Mouse (Mus musculus): Measurements from ENCODE around the gene Fto. TPM values are rescaled to one million over a fixed set of nuclear protein-coding genes. Genes with fewer than 3 reads are reported as not detected.

Gene Fto
- polyA plus RNA-seq, 1 experiment from 2014 or later: 113 TPM

GRCm38 (mm10) chr8:91383811-91384210, 70.5 kb downstream of the Fto start:
- Histone ChIP-seq H3K27ac (ENCODE audit: low read depth, low read length) (no peak overlapping the region), H3K4me3 (ENCODE audit: low read depth, low read length) (no peak overlapping the region), H3K9me3 (ENCODE audit: control insufficient read depth, low read length) (no peaks in the 10 kb centered on the region), H3K4me1 (ENCODE audit: control insufficient read depth, insufficient read depth, low read length) (peaks cover 15% of the 10 kb centered on the region), H3K9ac (ENCODE audit: low read length) (no peak overlapping the region), H3K36me3 (ENCODE audit: control insufficient read depth, insufficient read depth, low read length) (no peaks in the 10 kb centered on the region), H3K4me2 (ENCODE audit: low read depth) (no peak overlapping the region), H3K27me3 (ENCODE audit: control insufficient read depth, insufficient read depth, low read length) (no peaks in the 10 kb centered on the region)
- ATAC-seq (ENCODE audit: insufficient read depth, low FRiP score, low TSS enrichment): no peak
- 60% methylated on average over 11 of the region's 11 CpGs for WGBS
- DNase-seq (ENCODE audit: low spot score): no peak

DNA sequence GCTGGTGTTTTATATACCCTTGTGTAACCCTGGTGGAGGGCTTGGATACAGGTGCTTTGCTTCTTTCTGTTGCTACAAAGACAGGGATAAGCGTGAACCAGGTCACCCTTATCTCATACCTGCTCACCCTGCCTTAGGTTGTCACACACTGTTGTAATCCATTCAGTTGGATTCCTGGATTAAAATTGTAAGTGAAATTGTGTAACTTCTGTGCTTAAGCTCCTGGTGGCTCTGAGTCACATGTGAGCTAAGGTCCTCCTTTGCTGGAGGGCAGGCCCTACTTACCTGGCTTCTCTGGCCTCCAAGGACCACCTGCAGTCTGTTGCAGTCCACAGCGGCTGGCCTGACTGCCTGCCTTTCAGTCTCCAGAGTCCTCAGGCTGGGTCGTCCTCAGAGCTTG, 71.1 kb downstream of the Fto start:
- no peak overlapping the region for H3K27ac ChIP-seq (ENCODE audit: low read depth, low read length)

GRCm38 (mm10) chr8:91385808-91386207, 72.5 kb downstream of the Fto start:
- H3K9me3 ChIP-seq (ENCODE audit: control insufficient read depth, low read length): no peaks in the 10 kb centered on the region
- ATAC-seq (ENCODE audit: insufficient read depth, low FRiP score, low TSS enrichment) (no peak), DNase-seq (ENCODE audit: low spot score) (no peak)
- no peaks in the 10 kb centered on the region for H3K27me3 ChIP-seq (ENCODE audit: control insufficient read depth, insufficient read depth, low read length)
- no peak overlapping the region for H3K4me2 ChIP-seq (ENCODE audit: low read depth)
- WGBS: 92% methylated on average over 7 of the region's 7 CpGs
- no peaks in the 10 kb centered on the region for H3K36me3 ChIP-seq (ENCODE audit: control insufficient read depth, insufficient read depth, low read length)
- peaks cover 11% of the 10 kb centered on the region for H3K4me1 ChIP-seq (ENCODE audit: control insufficient read depth, insufficient read depth, low read length)
- H3K9ac ChIP-seq (ENCODE audit: low read length): no peak overlapping the region
- H3K4me3 ChIP-seq (ENCODE audit: low read depth, low read length): no peak overlapping the region
- no peak overlapping the region for H3K27ac ChIP-seq (ENCODE audit: low read depth, low read length)

More for the DNA sequence above, 71.1 kb downstream of the Fto start:
- H3K27me3 ChIP-seq (ENCODE audit: control insufficient read depth, insufficient read depth, low read length): no peaks in the 10 kb centered on the region
- DNase-seq (ENCODE audit: low spot score): no peak
- no peak for ATAC-seq (ENCODE audit: insufficient read depth, low FRiP score, low TSS enrichment)
- H3K4me2 ChIP-seq (ENCODE audit: low read depth): no peak overlapping the region
- H3K9ac ChIP-seq (ENCODE audit: low read length): no peak overlapping the region
- no peaks in the 10 kb centered on the region for H3K9me3 ChIP-seq (ENCODE audit: control insufficient read depth, low read length)
- no peaks in the 10 kb centered on the region for H3K36me3 ChIP-seq (ENCODE audit: control insufficient read depth, insufficient read depth, low read length)
- H3K4me1 ChIP-seq (ENCODE audit: control insufficient read depth, insufficient read depth, low read length): peaks cover 15% of the 10 kb centered on the region
- no peak overlapping the region for H3K4me3 ChIP-seq (ENCODE audit: low read depth, low read length)
- 91% methylated on average over 3 of the region's 3 CpGs for WGBS

GRCm38 (mm10) chr8:91390369-91391020, 77.2 kb downstream of the Fto start:
- H3K9me3 ChIP-seq (ENCODE audit: control insufficient read depth, low read length): no peaks in the 10 kb centered on the region
- H3K9ac ChIP-seq (ENCODE audit: low read length): no peak overlapping the region
- H3K4me3 ChIP-seq (ENCODE audit: low read depth, low read length): no peak overlapping the region
- no peaks in the 10 kb centered on the region for H3K4me1 ChIP-seq (ENCODE audit: control insufficient read depth, insufficient read depth, low read length)
- H3K27ac ChIP-seq (ENCODE audit: low read depth, low read length): no peak overlapping the region
- ATAC-seq (ENCODE audit: insufficient read depth, low FRiP score, low TSS enrichment) (no peak), DNase-seq (ENCODE audit: low spot score) (no peak)
- H3K4me2 ChIP-seq (ENCODE audit: low read depth): no peak overlapping the region
- 64% methylated on average over 9 of the region's 9 CpGs for WGBS
- no peaks in the 10 kb centered on the region for H3K27me3 ChIP-seq (ENCODE audit: control insufficient read depth, insufficient read depth, low read length)
- no peaks in the 10 kb centered on the region for H3K36me3 ChIP-seq (ENCODE audit: control insufficient read depth, insufficient read depth, low read length)

- 64% methylated on average over 7 of the region's 7 CpGs for WGBS
- H3K9ac ChIP-seq (ENCODE audit: low read length): no peak overlapping the region
- no peak overlapping the region for H3K4me3 ChIP-seq (ENCODE audit: low read depth, low read length)
- H3K27me3 ChIP-seq (ENCODE audit: control insufficient read depth, insufficient read depth, low read length): no peaks in the 10 kb centered on the region
- DNase-seq (ENCODE audit: low spot score) (no peak), ATAC-seq (ENCODE audit: insufficient read depth, low FRiP score, low TSS enrichment) (no peak)
- no peaks in the 10 kb centered on the region for H3K9me3 ChIP-seq (ENCODE audit: control insufficient read depth, low read length)
- no peaks in the 10 kb centered on the region for H3K36me3 ChIP-seq (ENCODE audit: control insufficient read depth, insufficient read depth, low read length)
- H3K27ac ChIP-seq (ENCODE audit: low read depth, low read length): no peak overlapping the region
- H3K4me2 ChIP-seq (ENCODE audit: low read depth): no peak overlapping the region
- no peaks in the 10 kb centered on the region for H3K4me1 ChIP-seq (ENCODE audit: control insufficient read depth, insufficient read depth, low read length)
Observed at GRCm38 (mm10) chr8:91392261-91392660, 78.9 kb downstream of the Fto start.

GRCm38 (mm10) chr8:91395340-91396055, 82.2 kb downstream of the Fto start:
- no peak overlapping the region for H3K27ac ChIP-seq (ENCODE audit: low read depth, low read length)
- ATAC-seq (ENCODE audit: insufficient read depth, low FRiP score, low TSS enrichment) (no peak), DNase-seq (ENCODE audit: low spot score) (no peak)
- no peak overlapping the region for H3K4me2 ChIP-seq (ENCODE audit: low read depth)
- no peak overlapping the region for H3K9ac ChIP-seq (ENCODE audit: low read length)
- H3K9me3 ChIP-seq (ENCODE audit: control insufficient read depth, low read length): no peaks in the 10 kb centered on the region
- H3K36me3 ChIP-seq (ENCODE audit: control insufficient read depth, insufficient read depth, low read length): no peaks in the 10 kb centered on the region
- no peaks in the 10 kb centered on the region for H3K27me3 ChIP-seq (ENCODE audit: control insufficient read depth, insufficient read depth, low read length)
- no peaks in the 10 kb centered on the region for H3K4me1 ChIP-seq (ENCODE audit: control insufficient read depth, insufficient read depth, low read length)
- no peak overlapping the region for H3K4me3 ChIP-seq (ENCODE audit: low read depth, low read length)
- 88% methylated on average over 6 of the region's 6 CpGs for WGBS

- Histone ChIP-seq H3K36me3 (ENCODE audit: control insufficient read depth, insufficient read depth, low read length) (no peaks in the 10 kb centered on the region), H3K27me3 (ENCODE audit: control insufficient read depth, insufficient read depth, low read length) (no peaks in the 10 kb centered on the region), H3K9me3 (ENCODE audit: control insufficient read depth, low read length) (no peaks in the 10 kb centered on the region), H3K4me3 (ENCODE audit: low read depth, low read length) (no peak overlapping the region), H3K9ac (ENCODE audit: low read length) (no peak overlapping the region), H3K4me2 (ENCODE audit: low read depth) (no peak overlapping the region), H3K27ac (ENCODE audit: low read depth, low read length) (no peak overlapping the region), H3K4me1 (ENCODE audit: control insufficient read depth, insufficient read depth, low read length) (no peaks in the 10 kb centered on the region)
- WGBS: 96% methylated on average over 5 of the region's 5 CpGs
- DNase-seq (ENCODE audit: low spot score) (no peak), ATAC-seq (ENCODE audit: insufficient read depth, low FRiP score, low TSS enrichment) (no peak)
Observed at GRCm38 (mm10) chr8:91398053-91398452, 84.7 kb downstream of the Fto start.

- no peak for DNase-seq (ENCODE audit: low spot score)
- H3K9ac ChIP-seq (ENCODE audit: low read length): no peak overlapping the region
- WGBS: 91% methylated on average over 9 of the region's 9 CpGs
- H3K4me3 ChIP-seq (ENCODE audit: low read depth, low read length): no peak overlapping the region
- H3K9me3 ChIP-seq (ENCODE audit: control insufficient read depth, low read length): no peaks in the 10 kb centered on the region
- no peaks in the 10 kb centered on the region for H3K27me3 ChIP-seq (ENCODE audit: control insufficient read depth, insufficient read depth, low read length)
- ATAC-seq (ENCODE audit: insufficient read depth, low FRiP score, low TSS enrichment): no peak
- no peaks in the 10 kb centered on the region for H3K36me3 ChIP-seq (ENCODE audit: control insufficient read depth, insufficient read depth, low read length)
- no peak overlapping the region for H3K27ac ChIP-seq (ENCODE audit: low read depth, low read length)
- no peak overlapping the region for H3K4me2 ChIP-seq (ENCODE audit: low read depth)
- no peaks in the 10 kb centered on the region for H3K4me1 ChIP-seq (ENCODE audit: control insufficient read depth, insufficient read depth, low read length)
Observed at GRCm38 (mm10) chr8:91402980-91403975, 90.0 kb downstream of the Fto start.

All from neural tube, embryonic 11.5 days (tissue).